Mouse (Mus musculus) cerebellum, adult 2 months (tissue): ENCODE results near the gene Otx2.

Source experiments
- CTCF ChIP-seq: fragments of 200-500 bp; IDR thresholded peaks from 2 replicates; pipeline ENCODE4 v1.5.1; 2011; ENCODE audit warnings: low read depth, mild to moderate bottlenecking, control low read depth, low read length, moderate library complexity, borderline replicate concordance; ENCODE audit not compliant: insufficient read depth
- POLR2A ChIP-seq: fragments of 200-500 bp; IDR thresholded peaks from 2 replicates; pipeline ENCODE4 v1.6.1; 2011; ENCODE audit warnings: low read length, control low read depth, borderline replicate concordance; ENCODE audit not compliant: insufficient read depth

DNA sequence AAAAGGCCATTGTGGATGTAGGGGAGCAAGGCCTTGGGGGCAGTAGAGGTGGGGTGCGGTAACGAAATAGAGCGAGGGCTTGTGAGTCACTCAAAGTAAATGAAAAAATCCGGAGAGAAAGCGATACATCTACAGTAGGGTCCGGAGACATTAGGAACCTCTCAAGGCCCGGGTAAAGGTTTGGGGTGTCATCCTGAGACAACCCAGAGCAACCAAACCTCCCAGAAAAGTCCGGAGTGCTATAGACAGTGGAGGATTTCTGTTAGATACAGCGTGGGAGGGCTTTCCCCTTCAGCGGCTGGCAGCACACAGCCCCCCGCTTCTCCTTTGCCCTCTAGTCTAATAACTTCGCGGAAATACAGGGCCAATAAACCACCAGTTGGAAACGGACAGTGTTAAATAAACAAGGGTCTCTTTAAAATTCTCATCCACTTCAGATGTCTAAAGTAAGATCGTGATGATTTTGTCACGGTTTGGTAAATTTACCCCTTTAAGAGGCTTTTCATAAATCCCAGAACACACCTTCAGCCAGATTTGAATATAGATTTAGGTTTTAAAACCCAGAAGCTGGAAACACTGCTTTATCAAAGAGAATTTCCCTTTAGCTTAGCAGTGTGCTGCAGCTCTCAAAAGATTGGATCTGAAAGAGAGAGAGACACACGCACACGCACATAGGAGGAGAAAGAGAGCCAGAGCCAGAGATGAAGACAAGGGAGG lies 3.9 kb downstream of the Otx2 start:
- TF ChIP-seq CTCF (no peak), POLR2A (no peak)
